Mouse (Mus musculus) lung, adult 2 months (tissue): Measurements from ENCODE around the gene Tmem52.

ENCODE experiments used
- CTCF ChIP-seq: fragments of 200-500 bp; IDR thresholded peaks from 2 replicates; pipeline ENCODE4 v1.5.1; 2011; ENCODE audit warnings: mild to moderate bottlenecking, low read length, control low read depth; ENCODE audit not compliant: insufficient read depth
- POLR2A ChIP-seq: fragments of 200-500 bp; IDR thresholded peaks from 2 replicates; pipeline ENCODE4 v1.6.1; 2011; ENCODE audit warnings: low read depth, mild to moderate bottlenecking, control low read depth, low read length, borderline replicate concordance; ENCODE audit errors: extremely low read depth

DNA sequence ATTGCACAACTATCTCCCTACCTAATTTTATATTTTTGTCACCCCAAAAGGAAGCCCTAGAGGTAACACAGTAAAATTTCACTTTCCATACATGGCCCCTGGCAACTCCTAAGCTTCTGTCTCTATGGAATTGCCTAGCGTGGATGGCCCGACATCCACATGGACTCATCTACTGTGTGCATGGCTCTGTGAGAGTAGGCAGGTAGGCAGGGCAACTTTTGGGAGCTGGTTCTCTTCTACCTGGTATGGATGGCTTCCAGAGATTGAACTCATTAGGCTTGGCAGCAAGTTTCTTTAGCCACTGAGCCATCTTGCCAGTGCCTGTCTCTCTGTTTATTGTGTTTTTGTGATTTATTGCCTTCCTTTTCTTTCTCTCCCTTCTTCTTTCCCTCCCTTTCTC, 45.9 kb downstream of the Tmem52 start:
- TF ChIP-seq POLR2A (no peak), CTCF (no peak)
